Mouse (Mus musculus) hindbrain, embryonic 15.5 days (tissue): ENCODE results near the gene Hmg20b. TPM values are rescaled to one million over a fixed set of nuclear protein-coding genes. Genes with fewer than 3 reads are reported as not detected.

Source experiments
- ATAC-seq: fragments of 200-750 bp; cut with Nextera tagmentation; 2 replicates; pipeline ENCODE4 v1.8.0; 2017; ENCODE audit warnings: low read depth, moderate number of reproducible peaks, moderate TSS enrichment; ENCODE audit not compliant: low FRiP score
- H3K27ac ChIP-seq: fragments of 300-500 bp; sonication (generic); replicated peaks from 2 replicates; pipeline ENCODE4 v1.5.1; 2015; ENCODE audit warnings: mild to moderate bottlenecking, inconsistent platforms
- H3K27me3 ChIP-seq: fragments of 300-500 bp; sonication (generic); 2 replicates; pipeline ENCODE4 v1.6.1; 2015; ENCODE audit warnings: control low read depth, inconsistent platforms
- H3K36me3 ChIP-seq: fragments of 300-500 bp; sonication (generic); 2 replicates; pipeline ENCODE4 v1.6.1; 2015; ENCODE audit warnings: control low read depth, inconsistent platforms
- H3K4me1 ChIP-seq: fragments of 300-500 bp; sonication (generic); replicated peaks from 2 replicates; pipeline ENCODE4 v1.6.1; 2015; ENCODE audit warnings: control low read depth, inconsistent platforms
- H3K4me2 ChIP-seq: fragments of 300-500 bp; sonication (generic); 2 replicates; pipeline ENCODE4 v1.6.1; 2015; ENCODE audit warnings: moderate library complexity, mild to moderate bottlenecking, inconsistent platforms
- H3K4me3 ChIP-seq: fragments of 300-500 bp; sonication (generic); 2 replicates; pipeline ENCODE4 v1.5.1; 2015; ENCODE audit warnings: mild to moderate bottlenecking, inconsistent platforms
- H3K9ac ChIP-seq: fragments of 300-500 bp; sonication (generic); 2 replicates; pipeline ENCODE4 v1.6.1; 2015; ENCODE audit warnings: inconsistent platforms
- H3K9me3 ChIP-seq: fragments of 300-500 bp; sonication (generic); 2 replicates; pipeline ENCODE4 v1.6.1; 2016; ENCODE audit warnings: control low read depth, inconsistent platforms
- WGBS: fragments of 180-500 bp; shearing (Covaris S2); methylation state at CpG from one replicate; pipeline ENCODE4 v1.1.7; 2015; 5-methylcytosine and 5-hydroxymethylcytosine counted together
- polyA plus RNA-seq: library from polyadenylated mRNA; unstranded; fragments of >200 nt; fragmentation: Nextera tagmentation; extraction: Ambion mirVana; gene quantifications from 2 replicates; pipeline ENCODE4 v1.2.1, GENCODE M21; 2015

Hmg20b gene
- polyA plus RNA-seq: 39.0 and 39.9 TPM in 2 replicates

DNA sequence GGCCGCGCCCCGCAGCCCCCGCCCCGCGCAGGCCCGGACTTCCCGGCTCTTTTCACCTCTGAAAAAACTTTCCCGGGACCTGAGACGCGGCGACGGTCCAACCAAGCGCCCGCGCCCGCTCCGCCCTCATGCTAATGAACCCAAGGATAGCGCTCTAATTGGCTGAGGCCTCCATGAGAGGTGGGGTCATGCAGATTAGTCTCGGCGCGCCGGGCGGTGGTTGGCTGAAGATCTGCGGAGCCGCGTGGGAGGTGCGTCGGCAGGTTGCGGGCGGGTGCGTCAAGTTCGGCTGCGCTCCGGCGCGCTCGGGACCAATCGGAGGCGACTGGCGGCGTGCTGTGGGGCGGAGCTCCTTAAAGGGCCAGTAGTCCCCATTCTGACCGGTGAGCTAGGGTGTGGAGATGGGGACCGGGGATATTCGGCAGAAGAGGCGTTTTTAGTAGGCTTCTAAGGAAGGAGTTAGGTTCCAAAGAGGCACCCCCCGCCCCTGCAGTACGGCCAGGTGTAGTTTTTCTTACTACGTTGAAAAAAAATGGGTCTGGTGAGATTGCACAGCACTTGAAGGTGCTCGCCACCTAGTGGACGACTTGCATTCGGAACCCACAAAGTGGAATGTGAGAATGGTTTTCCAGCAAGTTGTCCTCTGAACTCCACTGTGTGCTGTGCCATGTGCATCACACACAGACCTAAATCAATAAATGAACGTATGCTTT, at the start of gene Hmg20b:
Gene Hmg20b, minus strand, starts transcription at position 130 of the 713 bp plus-strand sequence.
- Histone ChIP-seq H3K9me3 (no peaks in the 10 kb centered on the region), H3K4me2 (peak within 1 kb of the TSS; percentile 73), H3K36me3 (no peaks in the 10 kb centered on the region), H3K9ac (peak within 1 kb of the TSS; percentile 54), H3K27me3 (peaks cover 9% of the 10 kb centered on the region), H3K4me3 (peak within 1 kb of the TSS; percentile 62), H3K4me1 (peaks cover 33% of the 10 kb centered on the region), H3K27ac (peak within 1 kb of the TSS; percentile 81)
- WGBS: under 1% methylated on average over 54 of the region's 54 CpGs
- ATAC-seq: peak; percentile 96

DNA sequence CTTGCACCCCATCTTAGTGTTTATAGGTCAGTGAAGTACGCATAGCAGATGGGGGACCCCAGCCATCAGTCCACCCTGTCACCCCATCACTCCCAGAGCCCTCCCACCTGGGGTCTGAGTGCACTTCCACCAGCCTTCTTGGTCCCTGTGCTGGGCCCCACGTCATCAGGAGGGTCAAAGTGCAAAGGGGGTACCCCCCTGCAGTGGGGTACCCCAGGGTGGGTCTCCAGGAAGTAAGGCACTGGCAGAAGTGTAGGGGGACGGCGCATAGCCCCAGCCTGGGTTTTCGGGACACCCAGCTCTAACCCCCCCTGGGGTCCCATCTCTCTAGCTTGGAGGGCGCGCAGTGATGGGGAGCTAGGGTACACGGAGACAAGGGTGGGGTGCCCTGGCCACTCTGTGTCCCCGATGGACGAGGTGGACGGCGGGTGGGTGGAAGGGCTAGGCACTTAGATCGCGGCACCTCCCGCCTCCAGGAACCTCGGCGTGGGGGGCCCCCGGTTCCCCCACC, 49.6 kb upstream of the Hmg20b start:
- Histone ChIP-seq H3K4me3 (0 out of 2 replicates have a peak overlapping the region, but pooled peaks have one; percentile 9), H3K4me2 (peak overlapping the region; percentile 30; the same call in 1 of the 2 replicates), H3K27me3 (no peaks in the 10 kb centered on the region), H3K27ac (peak overlapping the region; percentile 42; the same call in 1 of the 2 replicates), H3K9me3 (no peaks in the 10 kb centered on the region), H3K36me3 (peaks cover 9% of the 10 kb centered on the region; the same call in 1 of the 2 replicates), H3K4me1 (peaks cover 55% of the 10 kb centered on the region), H3K9ac (no peak overlapping the region)
- ATAC-seq: no peak
- WGBS: 78% methylated on average over 18 of the region's 18 CpGs

DNA sequence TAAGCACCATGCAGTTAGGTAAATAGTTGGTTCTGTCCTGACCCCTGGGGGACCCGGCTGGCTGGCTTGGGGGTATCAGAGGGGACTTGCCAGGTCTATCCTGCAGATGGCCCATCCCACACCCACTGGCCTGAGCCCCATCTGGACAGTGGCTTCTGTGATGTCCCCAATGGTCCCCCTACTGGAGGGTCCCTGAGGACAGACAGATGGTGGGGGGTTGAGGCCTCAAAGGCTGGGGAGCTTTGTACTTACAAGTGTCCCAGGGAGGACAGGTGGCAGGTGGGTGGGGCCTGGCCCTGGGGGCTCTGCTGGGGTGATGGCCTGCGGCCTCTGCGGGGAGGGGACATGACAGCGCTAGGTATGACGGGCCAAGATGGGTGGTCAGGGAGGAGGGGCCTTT, 49.0 kb upstream of the Hmg20b start:
- ATAC-seq: no peak
- 72% methylated on average over 5 of the region's 5 CpGs for WGBS
- Histone ChIP-seq H3K4me1 (peaks cover 55% of the 10 kb centered on the region), H3K36me3 (0 out of 2 replicates have a peak, but pooled peaks cover 3% of the 10 kb centered on the region), H3K4me2 (no peak overlapping the region), H3K9ac (no peak overlapping the region), H3K4me3 (no peak overlapping the region), H3K27ac (no peak overlapping the region), H3K27me3 (no peaks in the 10 kb centered on the region), H3K9me3 (no peaks in the 10 kb centered on the region)

DNA sequence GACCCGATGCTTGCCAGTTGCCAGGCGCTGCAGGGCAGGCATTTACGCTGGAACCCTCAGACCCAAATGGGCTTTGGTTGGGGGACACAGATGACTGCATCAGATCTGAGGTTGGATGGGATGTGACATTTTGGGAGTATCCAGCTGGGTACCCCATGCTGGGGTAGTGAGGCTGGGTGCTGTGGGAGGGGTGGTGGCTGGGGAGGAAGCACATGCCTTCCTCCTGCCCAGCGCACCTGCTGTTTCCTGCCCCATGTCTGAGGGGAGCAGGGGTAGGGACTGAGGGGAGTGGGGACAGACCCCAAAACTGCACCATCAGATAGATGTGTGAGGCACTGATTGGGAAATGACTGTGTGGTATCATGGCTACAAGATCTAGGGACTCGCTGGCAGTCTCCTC, 46.5 kb upstream of the Hmg20b start:
- Histone ChIP-seq H3K4me1 (peaks cover 46% of the 10 kb centered on the region), H3K27me3 (no peaks in the 10 kb centered on the region), H3K9me3 (no peaks in the 10 kb centered on the region), H3K4me3 (no peak overlapping the region), H3K9ac (no peak overlapping the region), H3K27ac (peak overlapping the region; percentile 51; the same call in 1 of the 2 replicates), H3K36me3 (no peaks in the 10 kb centered on the region), H3K4me2 (no peak overlapping the region)
- 49% methylated on average over 5 of the region's 5 CpGs for WGBS
- ATAC-seq: no peak

DNA sequence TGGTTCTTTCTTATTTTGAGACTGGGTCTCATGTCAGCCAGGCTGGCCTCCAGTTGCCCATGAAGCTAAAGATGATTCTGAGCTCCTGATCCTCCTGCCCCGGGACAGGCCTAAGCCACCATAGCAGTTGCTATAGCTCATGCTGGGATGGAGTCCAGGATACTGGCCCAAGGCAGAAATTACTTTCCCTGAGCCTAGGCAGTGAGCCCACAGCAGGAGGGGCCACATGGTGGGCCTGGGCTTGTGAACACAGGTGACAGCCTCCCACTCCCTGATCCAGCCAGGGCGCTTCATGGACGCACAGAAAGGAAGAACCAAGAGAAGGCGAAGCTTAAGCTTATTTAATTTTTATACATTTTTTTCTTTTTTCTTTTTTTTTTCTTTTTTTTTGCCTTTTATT, 45.6 kb upstream of the Hmg20b start:
- H3K4me1 ChIP-seq: peaks cover 38% of the 10 kb centered on the region
- no peaks in the 10 kb centered on the region for H3K9me3 ChIP-seq
- no peak overlapping the region for H3K9ac ChIP-seq
- H3K4me3 ChIP-seq: no peak overlapping the region
- peak overlapping the region; percentile 51; the same call in 1 of the 2 replicates for H3K27ac ChIP-seq
- no peaks in the 10 kb centered on the region for H3K36me3 ChIP-seq
- no peak overlapping the region for H3K4me2 ChIP-seq
- H3K27me3 ChIP-seq: no peaks in the 10 kb centered on the region
- WGBS: 66% methylated on average over 4 of the region's 4 CpGs
- no peak for ATAC-seq

DNA sequence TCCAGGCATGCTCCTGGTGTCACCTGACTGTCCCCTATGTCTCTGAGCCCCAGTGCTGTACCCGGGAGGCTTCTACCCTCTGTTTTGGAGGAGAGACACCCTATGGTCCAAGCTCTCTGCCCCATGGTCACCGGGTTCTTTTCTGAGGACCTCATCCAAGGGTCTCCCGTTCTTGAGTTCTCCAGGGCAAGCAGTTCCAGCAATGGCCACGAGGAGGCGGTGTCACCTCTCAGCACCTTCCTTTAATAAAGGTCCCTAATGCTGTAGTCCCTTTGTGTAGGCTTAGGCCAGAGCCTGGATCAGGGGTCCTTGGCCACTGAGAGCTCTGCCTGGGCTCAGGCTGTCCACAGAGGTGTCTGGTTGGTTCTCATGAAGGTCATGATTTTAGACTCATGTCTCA, 44.8 kb upstream of the Hmg20b start:
- ATAC-seq: no peak
- Histone ChIP-seq H3K9ac (no peak overlapping the region), H3K4me1 (peaks cover 35% of the 10 kb centered on the region), H3K4me2 (no peak overlapping the region), H3K4me3 (no peak overlapping the region), H3K27me3 (no peaks in the 10 kb centered on the region), H3K36me3 (no peaks in the 10 kb centered on the region), H3K9me3 (no peaks in the 10 kb centered on the region), H3K27ac (no peak overlapping the region)
- 20% methylated on average over 5 of the region's 5 CpGs for WGBS

DNA sequence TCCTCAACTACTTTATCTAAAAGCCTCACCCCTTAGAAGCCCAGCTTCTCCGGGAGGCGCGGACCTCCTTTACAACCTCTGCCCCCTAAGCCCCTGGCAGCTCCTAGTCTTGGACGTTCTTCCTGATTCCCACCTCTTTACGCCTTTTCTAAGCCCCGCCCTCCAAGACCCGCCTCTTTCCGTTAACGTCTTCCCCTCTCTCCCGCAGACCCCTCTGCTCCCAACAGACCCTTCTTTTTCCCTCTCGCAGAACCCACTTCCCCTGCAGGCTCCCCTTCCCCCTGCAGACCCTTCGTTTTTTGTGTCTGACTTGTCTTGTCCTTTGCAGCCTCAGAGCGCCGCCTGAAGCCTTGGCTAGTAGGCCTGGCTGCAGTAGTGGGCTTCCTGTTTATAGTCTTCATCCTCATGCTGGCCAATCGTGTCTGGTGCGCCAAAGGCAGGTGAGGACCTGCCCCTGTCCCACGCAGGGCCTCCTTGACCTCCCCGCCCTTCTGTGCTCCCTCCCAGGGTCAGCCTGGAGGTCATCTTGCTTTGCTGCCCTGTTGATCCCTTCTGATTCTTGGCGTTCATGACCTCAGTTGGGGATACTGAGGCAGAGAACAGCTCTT, 43.3 kb upstream of the Hmg20b start:
- peak overlapping the region; percentile 5; the same call in 1 of the 2 replicates for H3K4me3 ChIP-seq
- no peak overlapping the region for H3K9ac ChIP-seq
- H3K9me3 ChIP-seq: no peaks in the 10 kb centered on the region
- H3K36me3 ChIP-seq: peaks cover 3% of the 10 kb centered on the region; the same call in 1 of the 2 replicates
- H3K4me1 ChIP-seq: peaks cover 37% of the 10 kb centered on the region
- no peak overlapping the region for H3K27ac ChIP-seq
- ATAC-seq: no peak
- peak overlapping the region; percentile 48 for H3K4me2 ChIP-seq
- no peaks in the 10 kb centered on the region for H3K27me3 ChIP-seq
- 9% methylated on average over 19 of the region's 19 CpGs for WGBS

DNA sequence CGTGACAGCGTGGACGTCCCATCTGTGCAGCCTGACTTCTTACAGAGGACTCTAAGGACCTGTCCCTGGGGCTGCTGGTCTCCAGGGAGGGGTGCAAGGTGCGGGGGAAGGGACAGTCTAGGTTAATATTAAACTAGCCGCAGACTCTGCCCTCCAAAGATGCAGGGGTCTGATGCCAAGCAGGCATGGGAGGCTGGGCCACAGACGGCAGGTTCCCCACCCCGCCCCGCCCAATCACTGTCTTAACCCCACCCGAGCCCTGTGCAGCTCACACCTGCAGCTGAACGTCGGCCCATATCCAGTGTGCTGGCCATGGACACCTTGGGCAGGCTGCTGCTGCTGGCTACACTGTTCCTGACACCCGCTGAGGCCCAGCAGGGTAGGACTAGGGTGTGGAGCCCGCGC, 42.5 kb upstream of the Hmg20b start, which contains the start of gene Smim24:
Gene Smim24, plus strand, starts transcription at position 271 of the 405 bp plus-strand sequence.
- Histone ChIP-seq H3K4me1 (peaks cover 37% of the 10 kb centered on the region), H3K4me3 (peak within 1 kb of the TSS; percentile 5; the same call in 1 of the 2 replicates), H3K9ac (no peak within 1 kb of the TSS), H3K4me2 (peak within 1 kb of the TSS; percentile 48), H3K27ac (no peak within 1 kb of the TSS), H3K27me3 (no peaks in the 10 kb centered on the region), H3K36me3 (peaks cover 10% of the 10 kb centered on the region), H3K9me3 (no peaks in the 10 kb centered on the region)
- WGBS: 67% methylated on average over 14 of the region's 14 CpGs
- no peak for ATAC-seq

DNA sequence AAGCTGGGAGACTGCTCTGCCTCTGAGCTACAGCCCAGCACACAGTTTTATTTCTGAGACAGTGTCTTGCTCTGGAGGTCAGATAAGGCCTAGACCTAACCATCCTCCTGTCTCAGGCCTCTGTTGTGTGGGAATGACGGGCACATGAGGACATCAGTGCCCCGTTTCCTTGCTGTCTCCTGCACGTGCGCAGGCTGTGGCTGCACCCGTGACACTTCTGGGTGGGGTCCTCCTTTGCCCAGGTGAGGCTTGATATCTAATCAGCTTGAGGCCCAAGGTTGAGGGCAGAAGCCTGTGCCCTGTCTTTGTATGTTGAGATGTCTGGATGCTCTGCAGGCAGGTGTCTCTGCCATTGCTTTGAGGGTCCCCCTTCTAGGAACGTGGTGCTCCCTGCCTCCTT, 42.0 kb upstream of the Hmg20b start:
- peaks cover 15% of the 10 kb centered on the region for H3K36me3 ChIP-seq
- no peak overlapping the region for H3K9ac ChIP-seq
- H3K9me3 ChIP-seq: no peaks in the 10 kb centered on the region
- no peak overlapping the region for H3K4me2 ChIP-seq
- ATAC-seq: no peak
- peaks cover 33% of the 10 kb centered on the region for H3K4me1 ChIP-seq
- H3K27me3 ChIP-seq: no peaks in the 10 kb centered on the region
- no peak overlapping the region for H3K27ac ChIP-seq
- no peak overlapping the region for H3K4me3 ChIP-seq
- WGBS: 95% methylated on average over 6 of the region's 6 CpGs

DNA sequence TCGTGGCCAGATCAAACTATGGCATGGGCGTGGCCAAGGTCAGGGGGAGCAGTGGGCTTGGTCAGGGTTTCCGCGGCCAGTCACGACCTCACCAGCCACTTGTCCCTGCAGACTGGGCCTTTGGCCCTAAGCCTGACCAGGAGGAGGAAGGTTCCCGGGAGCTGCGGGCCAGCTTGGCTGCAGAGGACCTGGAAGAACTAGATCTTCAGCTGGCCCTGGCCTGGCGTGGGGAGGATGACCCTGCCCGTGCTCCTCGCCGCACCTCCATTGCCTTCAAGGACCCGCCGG, 40.3 kb upstream of the Hmg20b start:
- H3K4me3 ChIP-seq: no peak overlapping the region
- H3K4me2 ChIP-seq: no peak overlapping the region
- no peak overlapping the region for H3K9ac ChIP-seq
- ATAC-seq: no peak
- H3K36me3 ChIP-seq: peaks cover 30% of the 10 kb centered on the region
- peaks cover 29% of the 10 kb centered on the region for H3K4me1 ChIP-seq
- no peaks in the 10 kb centered on the region for H3K27me3 ChIP-seq
- no peak overlapping the region for H3K27ac ChIP-seq
- 92% methylated on average over 13 of the region's 13 CpGs for WGBS
- no peaks in the 10 kb centered on the region for H3K9me3 ChIP-seq

DNA sequence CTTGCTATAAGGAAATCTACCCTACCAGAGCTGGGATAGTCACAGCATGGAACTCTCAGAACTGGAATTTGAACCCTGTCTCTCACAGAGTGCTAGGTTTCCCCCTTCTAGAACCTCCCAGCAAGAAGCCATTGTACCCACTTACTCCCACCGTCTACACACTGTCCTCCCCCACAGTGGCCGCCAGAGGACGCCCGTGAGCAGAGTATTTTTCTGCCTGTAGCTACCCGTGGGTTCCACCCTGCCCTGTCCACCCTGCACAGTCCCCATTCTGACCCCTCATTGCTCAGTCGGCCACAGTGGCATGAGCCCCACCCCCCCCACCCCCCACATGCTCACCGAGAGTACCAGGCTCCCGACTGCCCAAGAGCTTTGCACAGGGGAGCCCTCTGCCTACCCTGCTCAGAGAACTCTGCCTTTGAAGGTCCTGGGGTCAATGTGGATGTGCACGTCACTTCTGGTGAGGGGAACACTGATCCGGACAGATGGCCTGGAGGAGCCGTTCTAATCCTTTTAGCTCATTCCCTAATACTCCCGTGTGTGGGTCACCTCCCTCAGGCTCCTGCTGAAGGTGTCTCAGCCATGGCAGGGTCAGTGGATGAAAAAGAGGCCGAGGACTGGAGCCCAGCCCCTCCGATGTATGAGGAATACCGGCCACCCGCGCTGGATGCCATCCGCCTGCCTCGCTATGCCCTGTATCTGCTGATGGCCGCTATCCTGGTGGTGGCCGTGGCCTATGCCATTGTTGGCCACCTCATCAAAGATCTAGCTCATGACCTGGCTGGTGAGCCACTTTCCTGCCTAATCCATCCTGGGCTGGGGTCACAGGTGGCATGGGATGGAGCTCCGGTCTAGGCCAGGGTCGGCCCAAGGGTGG, 39.8 kb upstream of the Hmg20b start:
- peaks cover 35% of the 10 kb centered on the region for H3K4me1 ChIP-seq
- peak; percentile 28; the same call in 1 of the 2 replicates for ATAC-seq
- peaks cover 30% of the 10 kb centered on the region for H3K36me3 ChIP-seq
- H3K27ac ChIP-seq: peak overlapping the region; percentile 37; the same call in 1 of the 2 replicates
- no peaks in the 10 kb centered on the region for H3K9me3 ChIP-seq
- 61% methylated on average over 23 of the region's 23 CpGs for WGBS
- no peak overlapping the region for H3K4me3 ChIP-seq
- H3K9ac ChIP-seq: no peak overlapping the region
- no peak overlapping the region for H3K4me2 ChIP-seq
- no peaks in the 10 kb centered on the region for H3K27me3 ChIP-seq
